Comparison of ENCODE assay signal across 17 mouse cellular contexts in genomic region chr16:55001661-55002289, GRCm38 (mm10).
DNase-seq lines count a peak whose midpoint lies in the region.
"Had no signal": no experiment of that assay in that cellular context is flagged by ENCODE, and none has a peak within 500 bp of the region (broad histone marks: within the 10 kb centered on the region; RNA-seq: fewer than 3 reads in every experiment).

No protein-coding gene starts in this region.

- intact Hi-C loops in gastrocnemius, postnatal 14 days (cut with DNase I; ENCODE audit: low total_unique reads) = no loop called here

- peak; percentile 52 to 66 for DNase-seq in frontal cortex, adult 2 months (ENCODE audit: extremely low spot score in 1 of 2, low spot score in 1 of 2)
- DNase-seq in frontal cortex, postnatal 10 days (ENCODE audit: low spot score in 2 of 2) = no peak
- peak; percentile 74 for DNase-seq in right cerebral cortex, adult 18-20 months
- no peak for DNase-seq in right cerebral cortex, postnatal 4 days
- DNase-seq in layer of hippocampus, adult 9-11 months = peak; percentile 52
- peak; percentile 32 to 52 for DNase-seq in right cerebral cortex, postnatal 36 days (ENCODE audit: low spot score in 2 of 2)
- DNase-seq in gastrocnemius, postnatal 14 days = no peak
- no peak for DNase-seq in gastrocnemius, postnatal 10 days
- DNase-seq: adrenal gland, postnatal 10 days; cerebellum, adult 8-10 months; cerebellum, postnatal 36 days; kidney, adult 9 months; kidney, postnatal 14 days; liver, embryonic 13.5 days; lung, embryonic 14.5 days; spleen, adult 18-20 months; thymus, postnatal 25 days had no signal

Comparison
In these comparisons a context has a peak if more than half of its experiments do, and no peak if none do; other contexts are left out.
1. DNase-seq: peak in frontal cortex, adult 2 months (2 of 2), right cerebral cortex, adult 18-20 months (single experiment), layer of hippocampus, adult 9-11 months (single experiment) and right cerebral cortex, postnatal 36 days (2 of 2); none in frontal cortex, postnatal 10 days (0 of 2), right cerebral cortex, postnatal 4 days (single experiment), gastrocnemius, postnatal 14 days (single experiment) and gastrocnemius, postnatal 10 days (single experiment).